ENCODE assay signal across 14 mouse cellular contexts in the genomic region with DNA sequence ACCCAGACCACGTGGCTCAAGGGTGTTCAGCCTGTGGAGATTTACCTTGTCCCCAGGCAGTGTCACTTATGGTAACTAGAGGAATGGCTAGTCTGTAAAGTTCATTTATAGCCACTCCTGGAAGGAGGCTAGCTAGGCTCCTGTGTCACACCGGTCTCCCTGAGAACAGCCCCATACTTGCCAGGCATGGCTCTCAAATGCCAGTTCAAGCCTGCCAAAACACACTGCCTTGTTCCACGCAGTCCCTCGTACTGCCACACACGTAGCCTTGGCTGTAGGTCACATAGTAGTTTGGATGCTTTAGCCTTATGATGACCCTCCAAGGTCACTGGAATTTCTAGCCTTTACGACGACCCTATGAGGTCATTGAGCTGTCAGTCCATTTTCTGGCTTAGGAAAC. TPM values are rescaled to one million over a fixed set of nuclear protein-coding genes. Genes with fewer than 3 reads are reported as not detected.
A peak's percentile ranks its signal among the peaks of the same experiment; 100 is the strongest.
DNase-seq lines count a peak whose midpoint lies in the region.
"Had no signal": no experiment of that assay in that cellular context is flagged by ENCODE, and none has a peak within 500 bp of the region (broad histone marks: within the 10 kb centered on the region; RNA-seq: fewer than 3 reads in every experiment).

No protein-coding gene starts in this region.

- peak; percentile 87 for DNase-seq in heart, adult 11 months
- DNase-seq in heart, postnatal 4 days, result no peak
- DNase-seq in gastrocnemius, adult 8-10 months (ENCODE audit: low spot score in 2 of 2), result peak; percentile 70 to 79
- peak; percentile 61 for DNase-seq in gastrocnemius, postnatal 14 days
- DNase-seq in skeletal muscle tissue, adult 2 months (ENCODE audit: low read depth, low spot score), result peak; percentile 93
- DNase-seq in lung, adult 18-20 months, result no peak
- DNase-seq: adrenal gland, adult 2 months; cerebellum, adult 11 months; cerebellum, adult 8-10 months; cerebellum, postnatal 14 days; embryo, embryonic 11 days; kidney, adult 8-10 months had no signal

- intact Hi-C loops in gastrocnemius, postnatal 14 days (cut with DNase I; ENCODE audit: low total_unique reads), result no loop called here

RNA-seq across cellular contexts. Expression of a gene that starts 8.4 kb away (rescaled TPM):
- 1 to 10 TPM; 3.6 to 4.0 TPM for total RNA-seq in heart, postnatal 4 days (2021)
- total RNA-seq in gastrocnemius, adult 8-10 months (2022), result 10 to 100 TPM; 24.6 to 33.6 (median 29.1) TPM
- 100 to 1,000 TPM in 1 of 2 experiments, 10 to 100 TPM in 1; 91.4 to 128 TPM for total RNA-seq in gastrocnemius, postnatal 14 days (2021)
- total RNA-seq: common myeloid progenitor, adult 5-6 weeks; hematopoietic stem cell, adult 5-6 weeks had no signal

RNA-seq across cellular contexts. Expression of a gene that starts 25.5 kb away (rescaled TPM):
- 100 to 1,000 TPM; 256 to 274 TPM for total RNA-seq in heart, postnatal 4 days (2021)
- total RNA-seq in gastrocnemius, adult 8-10 months (2022), result 100 to 1,000 TPM; 429 to 490 (median 471) TPM
- total RNA-seq in gastrocnemius, postnatal 14 days (2021), result 100 to 1,000 TPM; 342 TPM

RNA-seq across cellular contexts. Expression of a gene that starts 45.1 kb away (rescaled TPM):
- total RNA-seq in heart, postnatal 4 days (2021), result 10 to 100 TPM; 35.3 to 36.4 TPM
- 10 to 100 TPM; 21.1 to 24.8 (median 23.4) TPM for total RNA-seq in gastrocnemius, adult 8-10 months (2022)
- total RNA-seq in gastrocnemius, postnatal 14 days (2021), result 10 to 100 TPM; 17.8 to 18.0 TPM

Comparison
In these comparisons a context has a peak if more than half of its experiments do, and no peak if none do; other contexts are left out.
1. DNase-seq: peak in heart, adult 11 months (single experiment), gastrocnemius, adult 8-10 months (2 of 2), gastrocnemius, postnatal 14 days (single experiment) and skeletal muscle tissue, adult 2 months (single experiment); none in heart, postnatal 4 days (single experiment) and lung, adult 18-20 months (0 of 2).
2. RNA of a gene that starts 8.4 kb away (total RNA-seq): 91.4 to 128 TPM in gastrocnemius, postnatal 14 days and 24.6 to 33.6 TPM in gastrocnemius, adult 8-10 months; 3.6 to 4.0 TPM in heart, postnatal 4 days; every median in the first group is over 4 times any median in the second.